Mouse (Mus musculus): Measurements from ENCODE around the gene Usp53. TPM values are rescaled to one million over a fixed set of nuclear protein-coding genes. Genes with fewer than 3 reads are reported as not detected.
"Not testable (repeated sequence)": the region's sequence is repeated elsewhere in the genome, so short reads cannot be mapped to it uniquely, and the experiment has no call there.

Gene Usp53
- polyA plus RNA-seq, 1 experiment from 2014 or later: 5.4 TPM

DNA sequence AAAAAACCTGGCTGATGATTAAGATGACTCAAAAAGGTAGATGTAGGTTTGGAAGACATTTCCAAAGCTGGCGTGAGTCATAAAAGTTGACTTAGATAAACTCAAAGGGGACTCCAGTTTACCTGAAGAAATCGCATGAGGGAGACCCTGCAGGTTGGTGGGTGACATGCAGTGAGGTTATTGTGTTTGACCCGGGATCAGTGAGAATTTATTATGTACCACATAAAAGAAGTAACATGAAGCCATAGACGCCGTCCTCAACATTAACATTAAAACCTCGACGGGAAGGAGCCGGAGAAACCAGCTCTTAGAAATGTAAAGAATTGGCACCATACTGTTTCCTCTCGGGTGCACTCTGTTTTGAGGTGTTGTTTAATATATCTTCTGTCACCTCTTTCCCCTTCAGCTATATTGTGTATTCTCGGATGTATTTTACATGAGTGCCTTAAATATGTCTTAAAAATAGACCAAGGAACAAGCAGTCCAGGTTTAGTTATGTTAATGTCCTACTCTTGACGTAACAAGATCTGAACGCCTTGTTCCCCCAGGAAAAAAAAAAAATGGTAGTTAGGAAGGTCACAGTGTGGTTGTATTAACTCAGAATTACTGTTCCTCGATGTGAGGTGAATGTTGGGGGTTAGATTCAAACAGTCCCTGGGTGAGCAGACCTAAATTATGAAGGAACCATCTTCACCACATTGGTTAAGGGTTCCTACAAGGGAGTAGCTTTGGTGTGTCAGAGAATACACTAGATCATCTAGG is 1.1 kb upstream of the Usp53 start:
- WGBS: 27% methylated on average over 13 of the region's 13 CpGs
- Histone ChIP-seq H3K4me3 (peak overlapping the region; percentile 87), H3K9me3 (replicated peaks) (no peaks in the 10 kb centered on the region), H3K27ac (peak overlapping the region; percentile 99), H3K4me1 (peaks cover 15% of the 10 kb centered on the region), H3K36me3 (no peaks in the 10 kb centered on the region), H3K27me3 (ENCODE audit: low read depth, poor library complexity, severe bottlenecking) (no peaks in the 10 kb centered on the region)
- peak; percentile 41 for DNase-seq (ENCODE audit: low spot score)

DNA sequence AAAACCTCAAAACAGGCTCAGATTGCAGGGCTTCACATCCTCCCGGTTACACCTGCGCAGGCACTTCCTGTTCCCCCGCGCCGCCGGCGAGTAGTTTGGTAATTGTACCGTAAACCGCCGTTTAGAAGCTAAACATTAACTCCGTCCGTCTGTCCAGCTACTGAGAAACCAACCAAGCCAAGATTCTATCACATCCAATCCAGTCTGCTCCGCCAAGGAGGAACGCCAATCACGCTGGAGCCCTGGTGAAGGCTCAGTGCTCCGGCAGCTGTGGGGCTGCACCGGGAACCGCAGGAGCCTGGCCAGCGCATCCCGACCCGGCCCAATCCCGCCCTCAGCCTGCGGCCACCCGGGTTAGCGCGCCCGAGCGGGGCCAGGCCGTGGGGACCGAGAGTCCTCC is 461 bp downstream of the Usp53 start:
- peaks cover 15% of the 10 kb centered on the region for H3K4me1 ChIP-seq
- peaks cover 3% of the 10 kb centered on the region; the same call in 1 of the 2 replicates for H3K36me3 ChIP-seq
- WGBS: under 1% methylated on average over 30 of the region's 30 CpGs
- DNase-seq (ENCODE audit: low spot score): no peak
- H3K9me3 ChIP-seq (replicated peaks): no peaks in the 10 kb centered on the region
- no peaks in the 10 kb centered on the region for H3K27me3 ChIP-seq (ENCODE audit: low read depth, poor library complexity, severe bottlenecking)
- peak overlapping the region; percentile 87 for H3K4me3 ChIP-seq
- peak overlapping the region; percentile 99 for H3K27ac ChIP-seq

GRCm38 (mm10) chr3:122975964-122976363 is 8.3 kb downstream of the Usp53 start:
- no peak for DNase-seq (ENCODE audit: low spot score)
- H3K9me3 ChIP-seq (replicated peaks): no peaks in the 10 kb centered on the region
- 97% methylated on average over 1 of the region's 1 CpGs for WGBS
- H3K27me3 ChIP-seq (ENCODE audit: low read depth, poor library complexity, severe bottlenecking): no peaks in the 10 kb centered on the region
- peaks cover 19% of the 10 kb centered on the region for H3K4me1 ChIP-seq
- H3K4me3 ChIP-seq: no peak overlapping the region
- H3K27ac ChIP-seq: no peak overlapping the region
- H3K36me3 ChIP-seq: peaks cover 3% of the 10 kb centered on the region; the same call in 1 of the 2 replicates

- 91% methylated on average over 4 of the region's 4 CpGs for WGBS
- no peak overlapping the region for H3K4me3 ChIP-seq
- peaks cover 19% of the 10 kb centered on the region for H3K4me1 ChIP-seq
- DNase-seq (ENCODE audit: low spot score): no peak
- H3K9me3 ChIP-seq (replicated peaks): no peaks in the 10 kb centered on the region
- H3K27ac ChIP-seq: no peak overlapping the region
- H3K27me3 ChIP-seq (ENCODE audit: low read depth, poor library complexity, severe bottlenecking): no peaks in the 10 kb centered on the region
- peaks cover 3% of the 10 kb centered on the region; the same call in 1 of the 2 replicates for H3K36me3 ChIP-seq
These were observed 8.9 kb downstream of the Usp53 start for GRCm38 (mm10) chr3:122975363-122975762.

- no peaks in the 10 kb centered on the region for H3K9me3 ChIP-seq (replicated peaks)
- 92% methylated on average over 3 of the region's 3 CpGs for WGBS
- H3K36me3 ChIP-seq: peaks cover 3% of the 10 kb centered on the region; the same call in 1 of the 2 replicates
- H3K27me3 ChIP-seq (ENCODE audit: low read depth, poor library complexity, severe bottlenecking): no peaks in the 10 kb centered on the region
- no peak for DNase-seq (ENCODE audit: low spot score)
- no peak overlapping the region for H3K27ac ChIP-seq
- H3K4me1 ChIP-seq: peaks cover 19% of the 10 kb centered on the region
- H3K4me3 ChIP-seq: no peak overlapping the region
These were observed 9.5 kb downstream of the Usp53 start for GRCm38 (mm10) chr3:122974833-122975232.

DNA sequence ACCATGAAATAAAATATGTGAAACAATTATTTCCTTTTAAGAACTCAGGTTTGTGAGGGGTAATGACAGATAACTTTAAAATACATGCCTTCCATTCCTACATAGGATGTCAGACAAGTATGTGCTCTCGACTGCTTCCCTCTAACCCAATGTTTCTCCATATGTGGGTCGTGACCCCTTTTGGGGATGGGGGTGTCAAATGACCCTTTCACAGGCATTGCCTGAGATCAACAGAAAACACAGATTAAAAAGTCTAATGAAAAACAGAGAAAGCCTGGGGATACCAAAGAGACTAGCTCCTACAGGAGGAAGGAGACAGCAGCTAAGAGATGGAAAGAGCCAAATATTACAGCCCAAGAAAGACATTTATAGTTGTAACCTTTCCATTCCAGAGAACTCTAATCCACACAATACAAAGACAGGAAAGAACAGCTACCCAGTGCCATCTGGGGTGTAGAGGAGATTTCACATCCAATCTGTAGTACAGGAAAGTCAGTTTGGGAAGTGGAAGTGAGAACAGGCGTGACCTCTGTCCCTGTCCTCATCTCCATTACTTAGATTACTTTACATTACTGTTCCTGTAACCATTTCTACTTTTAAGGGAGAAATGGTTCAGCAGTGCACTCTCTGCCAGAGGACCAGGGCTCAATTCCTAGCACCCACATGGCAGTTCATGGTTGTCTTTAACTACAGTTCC is 12.0 kb downstream of the Usp53 start:
- H3K4me1 ChIP-seq: peaks cover 23% of the 10 kb centered on the region
- WGBS: 36% methylated on average over 3 of the region's 3 CpGs
- DNase-seq (ENCODE audit: low spot score): no peak

GRCm38 (mm10) chr3:122968391-122968790 is 15.9 kb downstream of the Usp53 start:
- H3K36me3 ChIP-seq: peaks cover 7% of the 10 kb centered on the region
- H3K9me3 ChIP-seq (replicated peaks): no peaks in the 10 kb centered on the region
- H3K27ac ChIP-seq: no peak overlapping the region
- H3K4me3 ChIP-seq: no peak overlapping the region
- peaks cover 26% of the 10 kb centered on the region for H3K4me1 ChIP-seq
- WGBS: 92% methylated on average over 9 of the region's 9 CpGs
- DNase-seq (ENCODE audit: low spot score): no peak
- no peaks in the 10 kb centered on the region for H3K27me3 ChIP-seq (ENCODE audit: low read depth, poor library complexity, severe bottlenecking)

More for the DNA sequence above, 12.0 kb downstream of the Usp53 start:
- peaks cover 7% of the 10 kb centered on the region for H3K36me3 ChIP-seq
- no peak overlapping the region for H3K27ac ChIP-seq
- no peaks in the 10 kb centered on the region for H3K9me3 ChIP-seq (replicated peaks)
- H3K4me3 ChIP-seq: no peak overlapping the region
- H3K27me3 ChIP-seq (ENCODE audit: low read depth, poor library complexity, severe bottlenecking): no peaks in the 10 kb centered on the region

GRCm38 (mm10) chr3:122964301-122964700 is 20.0 kb downstream of the Usp53 start:
- Histone ChIP-seq H3K9me3 (replicated peaks) (no peaks in the 10 kb centered on the region), H3K27ac (no peak overlapping the region), H3K27me3 (ENCODE audit: low read depth, poor library complexity, severe bottlenecking) (no peaks in the 10 kb centered on the region), H3K4me1 (peaks cover 6% of the 10 kb centered on the region; the same call in 1 of the 2 replicates), H3K36me3 (peaks cover 16% of the 10 kb centered on the region), H3K4me3 (no peak overlapping the region)
- no peak for DNase-seq (ENCODE audit: low spot score)
- 94% methylated on average over 5 of the region's 5 CpGs for WGBS

DNA sequence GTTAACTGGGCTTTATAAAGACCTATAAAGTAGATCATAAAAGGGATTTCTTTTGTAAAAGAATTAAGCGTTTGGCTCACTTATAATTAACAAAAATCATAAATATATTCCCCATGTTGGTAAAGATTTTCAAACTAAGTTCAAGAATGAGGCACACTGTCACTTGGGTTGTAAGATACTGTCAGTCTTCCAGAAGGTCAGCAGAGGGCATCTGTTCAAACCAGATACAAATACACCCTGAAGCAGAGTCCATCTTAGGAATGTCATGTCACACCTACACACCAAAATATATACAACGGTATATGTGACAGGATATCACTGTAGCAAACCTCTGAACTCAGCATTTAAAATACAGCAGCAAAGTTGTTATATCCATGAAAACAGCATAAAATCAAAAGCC is 34.2 kb downstream of the Usp53 start:
- 96% methylated on average over 2 of the region's 2 CpGs for WGBS
- H3K27ac ChIP-seq: no peak overlapping the region
- H3K4me3 ChIP-seq: no peak overlapping the region
- H3K36me3 ChIP-seq: peaks cover 19% of the 10 kb centered on the region
- H3K4me1 ChIP-seq: 0 out of 2 replicates have a peak, but pooled peaks cover 3% of the 10 kb centered on the region
- H3K27me3 ChIP-seq (ENCODE audit: low read depth, poor library complexity, severe bottlenecking): no peaks in the 10 kb centered on the region
- H3K9me3 ChIP-seq (replicated peaks): no peaks in the 10 kb centered on the region
- no peak for DNase-seq (ENCODE audit: low spot score)

DNA sequence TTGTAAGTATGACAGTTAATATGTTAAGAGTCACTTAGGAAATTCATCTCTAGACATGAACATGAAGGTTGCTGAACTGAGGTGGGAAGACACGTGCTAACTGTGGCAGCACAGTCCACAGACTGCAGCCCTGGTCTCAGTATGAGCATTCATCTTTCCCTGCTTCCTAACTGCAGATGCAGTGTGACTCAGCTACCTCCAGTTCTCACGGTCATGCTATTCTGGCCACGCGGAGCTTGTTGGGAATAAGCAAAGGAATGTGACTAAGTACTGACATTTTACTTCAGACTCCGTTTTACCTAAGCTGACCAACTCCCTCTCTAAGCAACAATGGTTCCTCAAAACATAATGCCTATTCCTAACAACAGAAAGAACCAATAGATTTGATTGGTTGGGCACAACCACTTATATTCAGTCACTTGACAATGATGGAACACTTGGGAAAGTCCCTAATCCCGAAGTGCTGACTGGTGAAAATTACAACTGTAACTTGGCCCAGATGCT is 40.9 kb downstream of the Usp53 start:
- 0 out of 2 replicates have a peak, but pooled peaks cover 3% of the 10 kb centered on the region for H3K4me1 ChIP-seq
- WGBS: 84% methylated on average over 6 of the region's 6 CpGs
- H3K27ac ChIP-seq: no peak overlapping the region
- no peak for DNase-seq (ENCODE audit: low spot score)
- no peak overlapping the region for H3K4me3 ChIP-seq
- H3K9me3 ChIP-seq (replicated peaks): no peaks in the 10 kb centered on the region
- H3K36me3 ChIP-seq: no peaks in the 10 kb centered on the region
- H3K27me3 ChIP-seq (ENCODE audit: low read depth, poor library complexity, severe bottlenecking): no peaks in the 10 kb centered on the region

- 79% methylated on average over 2 of the region's 2 CpGs for WGBS
- no peak overlapping the region for H3K27ac ChIP-seq
- DNase-seq (ENCODE audit: low spot score): no peak
- no peak overlapping the region for H3K4me3 ChIP-seq
- H3K27me3 ChIP-seq (ENCODE audit: low read depth, poor library complexity, severe bottlenecking): no peaks in the 10 kb centered on the region
- no peaks in the 10 kb centered on the region for H3K4me1 ChIP-seq
- H3K9me3 ChIP-seq (replicated peaks): no peaks in the 10 kb centered on the region
- peaks cover 6% of the 10 kb centered on the region; the same call in 1 of the 2 replicates for H3K36me3 ChIP-seq
These were observed 45.1 kb downstream of the Usp53 start for GRCm38 (mm10) chr3:122939215-122939614.

GRCm38 (mm10) chr3:122937176-122937575 is 47.1 kb downstream of the Usp53 start:
- H3K36me3 ChIP-seq: peaks cover 13% of the 10 kb centered on the region
- not testable (repeated sequence) for H3K27me3 ChIP-seq (ENCODE audit: low read depth, poor library complexity, severe bottlenecking); H3K27ac ChIP-seq; DNase-seq (ENCODE audit: low spot score); H3K4me1 ChIP-seq; H3K4me3 ChIP-seq; H3K9me3 ChIP-seq (replicated peaks)
- WGBS: 90% methylated on average over 13 of the region's 13 CpGs

GRCm38 (mm10) chr3:122932466-122932865 is 51.8 kb downstream of the Usp53 start:
- Histone ChIP-seq H3K27ac (no peak overlapping the region), H3K4me3 (no peak overlapping the region), H3K27me3 (ENCODE audit: low read depth, poor library complexity, severe bottlenecking) (no peaks in the 10 kb centered on the region), H3K36me3 (peaks cover 17% of the 10 kb centered on the region), H3K9me3 (replicated peaks) (no peaks in the 10 kb centered on the region), H3K4me1 (no peaks in the 10 kb centered on the region)
- no peak for DNase-seq (ENCODE audit: low spot score)
- 91% methylated on average over 1 of the region's 1 CpGs for WGBS
